Mouse (Mus musculus) kidney, embryonic 14.5 days (tissue): ENCODE results near the gene Acbd6. TPM values are rescaled to one million over a fixed set of nuclear protein-coding genes. Genes with fewer than 3 reads are reported as not detected.

Source experiments
- ATAC-seq: fragments of 200-750 bp; cut with Nextera tagmentation; 2 replicates; pipeline ENCODE4 v1.8.0; 2017; ENCODE audit warnings: moderate number of reproducible peaks, mild to moderate bottlenecking, moderate TSS enrichment, moderate library complexity; ENCODE audit not compliant: low FRiP score, low TSS enrichment
- H3K27ac ChIP-seq: fragments of 300-500 bp; sonication (generic); 2 replicates; pipeline ENCODE4 v1.5.1; 2014; ENCODE audit warnings: low read depth, mild to moderate bottlenecking, low read length, moderate library complexity, mixed read lengths
- H3K27me3 ChIP-seq: fragments of 300-500 bp; sonication (generic); 2 replicates; pipeline ENCODE4 v1.6.1; 2014; ENCODE audit warnings: mild to moderate bottlenecking, low read length; ENCODE audit not compliant: control insufficient read depth, insufficient read depth
- H3K36me3 ChIP-seq: fragments of 300-500 bp; sonication (generic); 2 replicates; pipeline ENCODE4 v1.6.1; 2014; ENCODE audit warnings: low read length, mixed read lengths; ENCODE audit not compliant: control insufficient read depth, insufficient read depth
- H3K4me1 ChIP-seq: fragments of 300-500 bp; sonication (generic); 2 replicates; pipeline ENCODE4 v1.6.1; 2014; ENCODE audit warnings: low read length, mixed read lengths; ENCODE audit not compliant: control insufficient read depth, insufficient read depth
- H3K4me2 ChIP-seq: fragments of 300-500 bp; sonication (generic); replicated peaks from 2 replicates; pipeline ENCODE4 v1.6.1; 2014; ENCODE audit warnings: low read depth, mild to moderate bottlenecking, low read length
- H3K4me3 ChIP-seq: fragments of 300-500 bp; sonication (generic); 2 replicates; pipeline ENCODE4 v1.5.1; 2014; ENCODE audit warnings: mild to moderate bottlenecking, low read length
- H3K9ac ChIP-seq: fragments of 300-500 bp; sonication (generic); 2 replicates; pipeline ENCODE4 v1.6.1; 2014; ENCODE audit warnings: low read depth, mild to moderate bottlenecking, low read length, moderate library complexity
- H3K9me3 ChIP-seq: fragments of 300-500 bp; sonication (generic); 2 replicates; pipeline ENCODE4 v1.6.1; 2016; ENCODE audit warnings: low read length; ENCODE audit not compliant: control insufficient read depth
- WGBS: fragments of 180-500 bp; shearing (Covaris S2); extraction: QIAGEN DNeasy Blood & Tissue Kit; methylation state at CpG from one replicate; pipeline ENCODE4 v1.1.7; 2014; 5-methylcytosine and 5-hydroxymethylcytosine counted together
- polyA plus RNA-seq: library from polyadenylated mRNA; unstranded; fragments of >200 nt; fragmentation: Nextera tagmentation; extraction: Ambion mirVana; gene quantifications from 2 replicates; pipeline ENCODE4 v1.2.1, GENCODE M21; 2014

Gene Acbd6
- polyA plus RNA-seq, 1 experiment from 2014 or later = 80.7 TPM

DNA sequence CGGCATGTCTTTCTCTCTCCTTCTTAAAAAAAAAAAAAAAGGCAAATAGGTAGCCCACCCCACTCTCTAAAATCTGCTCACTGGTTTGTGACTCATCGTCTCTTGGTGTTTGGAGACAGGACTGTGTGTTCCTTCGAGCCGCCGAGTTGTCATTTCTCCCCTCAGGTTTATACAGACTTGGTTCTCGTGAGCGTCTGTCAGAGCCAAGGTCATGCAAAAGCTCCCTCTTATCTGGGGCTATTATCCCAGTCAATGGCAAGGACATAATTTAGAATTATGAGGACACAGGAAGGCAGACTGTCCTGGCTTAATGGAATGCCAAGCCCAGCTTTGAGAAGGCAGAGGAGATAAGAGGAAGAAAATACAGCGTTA lies 30.1 kb upstream of the Acbd6 start:
- Histone ChIP-seq H3K4me2 (no peak overlapping the region), H3K4me3 (no peak overlapping the region), H3K27ac (no peak overlapping the region), H3K9me3 (no peaks in the 10 kb centered on the region), H3K27me3 (no peaks in the 10 kb centered on the region), H3K4me1 (peaks cover 13% of the 10 kb centered on the region), H3K9ac (no peak overlapping the region), H3K36me3 (no peaks in the 10 kb centered on the region)
- 5% methylated on average over 8 of the region's 8 CpGs for WGBS
- no peak for ATAC-seq

DNA sequence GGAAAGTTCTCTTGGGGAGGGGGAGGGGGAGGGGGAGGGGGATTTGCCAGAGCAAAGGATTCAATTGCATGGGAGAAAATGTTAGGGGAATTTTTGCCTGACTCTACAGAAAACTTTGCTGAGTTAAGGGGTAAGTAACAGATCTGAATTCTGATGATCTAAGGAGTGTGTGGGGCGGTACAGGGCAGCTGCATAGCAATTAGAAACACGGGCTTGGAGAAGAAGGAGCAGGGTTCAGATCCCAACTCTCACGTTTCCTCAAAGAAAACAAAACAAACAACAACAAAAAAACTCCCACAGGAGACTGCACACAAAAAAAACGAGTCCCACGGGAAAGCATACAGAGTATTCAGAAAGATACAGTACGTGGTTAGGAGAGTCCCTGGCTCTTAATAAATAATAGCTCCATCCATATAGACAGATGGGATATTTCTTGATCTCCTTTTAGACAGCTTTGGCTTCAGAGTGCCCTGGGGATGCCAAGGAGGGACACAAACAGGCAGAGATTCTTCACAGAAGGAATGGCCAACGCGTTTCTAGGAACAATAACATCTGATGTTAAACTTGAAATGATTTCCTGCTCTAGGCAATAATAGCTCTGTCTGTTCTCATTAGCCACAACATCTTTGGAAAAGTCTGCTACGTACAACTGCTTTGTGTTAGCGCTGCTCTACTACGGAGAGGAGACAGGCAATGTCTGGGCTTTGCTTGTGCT lies 29.4 kb upstream of the Acbd6 start:
- Histone ChIP-seq H3K4me1 (peaks cover 13% of the 10 kb centered on the region), H3K36me3 (no peaks in the 10 kb centered on the region), H3K9ac (no peak overlapping the region), H3K27me3 (no peaks in the 10 kb centered on the region), H3K4me3 (no peak overlapping the region), H3K9me3 (no peaks in the 10 kb centered on the region), H3K27ac (no peak overlapping the region), H3K4me2 (no peak overlapping the region)
- WGBS = 30% methylated on average over 11 of the region's 11 CpGs
- no peak for ATAC-seq

DNA sequence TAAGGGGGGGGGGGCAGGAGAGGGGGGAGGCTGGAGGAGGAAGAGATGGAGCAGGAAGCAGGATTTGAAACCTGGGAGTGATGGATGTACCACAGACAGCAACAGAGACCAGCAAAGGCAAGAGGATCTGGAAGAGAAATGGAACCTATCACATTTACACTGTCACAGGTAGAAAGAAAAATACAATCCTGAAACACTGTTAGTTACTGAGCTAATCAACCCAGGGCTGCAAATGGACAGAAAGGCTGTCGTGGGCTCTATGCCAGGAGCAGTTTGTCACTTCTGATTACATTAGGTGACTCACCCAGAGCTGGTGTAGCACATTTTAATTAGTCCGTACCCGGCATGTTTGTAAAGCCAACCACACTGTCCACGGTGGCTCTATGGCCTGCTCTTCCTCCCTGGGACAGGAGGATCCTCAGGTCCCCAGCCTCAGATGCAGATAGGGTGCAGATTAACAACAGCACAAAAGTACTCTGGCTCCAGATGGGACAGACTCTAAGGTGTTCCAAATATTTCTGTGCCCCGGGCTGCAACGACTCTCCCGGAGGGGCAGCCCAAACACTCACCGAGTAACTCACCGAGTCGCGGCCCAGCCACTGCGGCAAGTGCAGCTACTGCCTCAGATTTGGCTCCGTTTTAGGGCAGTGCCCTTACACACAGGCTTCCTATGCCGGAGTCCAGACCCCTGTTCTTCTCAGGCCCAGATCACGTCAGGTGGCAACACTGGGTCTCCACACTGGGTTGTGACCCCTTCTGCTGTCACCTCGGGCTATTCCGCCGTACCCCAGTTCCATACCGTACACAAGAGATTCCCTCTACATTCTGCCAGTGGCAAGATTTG lies 28.6 kb upstream of the Acbd6 start:
- peaks cover 13% of the 10 kb centered on the region for H3K4me1 ChIP-seq
- H3K27ac ChIP-seq = no peak overlapping the region
- H3K27me3 ChIP-seq = no peaks in the 10 kb centered on the region
- H3K9ac ChIP-seq = no peak overlapping the region
- H3K36me3 ChIP-seq = no peaks in the 10 kb centered on the region
- 79% methylated on average over 19 of the region's 19 CpGs for WGBS
- H3K4me2 ChIP-seq = no peak overlapping the region
- H3K9me3 ChIP-seq = no peaks in the 10 kb centered on the region
- ATAC-seq = no peak
- no peak overlapping the region for H3K4me3 ChIP-seq

DNA sequence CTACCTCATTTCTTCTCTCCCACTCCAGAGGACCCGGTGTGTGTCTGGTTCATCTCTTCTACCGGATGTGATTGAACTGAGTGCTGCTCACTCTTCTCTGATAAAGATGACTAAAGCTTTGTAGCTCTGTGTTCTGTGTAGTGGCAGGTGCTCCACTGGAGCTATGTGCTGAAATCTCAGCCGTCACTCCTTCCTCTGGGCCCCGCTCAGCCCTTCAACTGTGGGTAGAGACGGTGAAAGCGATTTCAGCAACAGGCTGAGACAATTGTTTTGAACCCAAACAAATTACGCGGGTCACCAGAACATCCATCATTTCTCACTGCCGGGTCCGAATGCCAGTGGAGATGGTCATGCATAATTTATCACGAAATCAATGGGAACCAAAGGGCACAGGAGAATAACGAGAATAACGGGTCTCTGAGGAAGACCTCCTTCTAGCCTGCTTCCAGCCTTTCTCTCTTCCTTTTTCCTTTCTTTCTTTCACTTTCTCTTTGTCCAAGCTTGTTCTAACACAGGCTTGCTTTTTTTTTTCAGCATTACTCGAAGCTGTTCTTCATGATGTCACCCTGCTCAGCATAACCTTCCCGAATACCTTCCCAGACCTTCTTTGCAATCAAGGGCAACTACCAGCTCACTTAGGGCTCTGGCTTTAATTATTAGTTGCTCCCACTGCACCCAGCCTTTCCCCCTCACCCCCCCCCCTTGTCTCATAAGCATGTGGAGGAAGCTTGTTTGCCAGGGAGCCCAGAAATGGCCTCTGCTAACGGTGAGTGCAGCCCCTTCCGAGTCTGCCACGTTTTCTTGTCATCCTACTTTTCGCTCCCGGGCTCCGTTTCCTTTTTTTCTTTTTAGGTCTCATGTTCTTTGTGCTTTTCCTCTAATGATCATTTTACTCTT lies 27.1 kb upstream of the Acbd6 start:
- no peak for ATAC-seq

DNA sequence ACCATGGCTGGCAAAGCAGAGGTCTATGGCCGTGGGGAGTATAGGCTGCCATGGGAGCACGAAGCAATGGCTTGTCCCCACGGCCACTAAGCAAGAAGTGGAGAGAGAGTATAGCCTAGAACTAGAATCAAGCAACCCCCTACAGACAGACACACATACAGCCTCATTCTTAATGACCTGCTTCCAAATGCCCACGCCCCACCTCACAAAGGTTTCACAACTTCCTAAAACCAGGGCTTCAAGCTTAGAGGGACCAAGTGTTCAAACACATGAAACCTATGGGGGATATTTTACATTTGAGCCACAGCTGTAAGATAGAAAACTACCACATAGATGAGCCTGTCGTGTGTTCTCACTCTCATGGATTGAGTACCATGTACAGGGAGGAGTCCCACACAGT lies 25.5 kb upstream of the Acbd6 start:
- 90% methylated on average over 5 of the region's 5 CpGs for WGBS
- H3K4me1 ChIP-seq = peaks cover 13% of the 10 kb centered on the region; the same call in 1 of the 2 replicates

More for the DNA sequence above, 27.1 kb upstream of the Acbd6 start:
- WGBS = 59% methylated on average over 21 of the region's 21 CpGs
- Histone ChIP-seq H3K9ac (no peak overlapping the region), H3K27ac (no peak overlapping the region), H3K36me3 (no peaks in the 10 kb centered on the region), H3K9me3 (no peaks in the 10 kb centered on the region), H3K27me3 (no peaks in the 10 kb centered on the region), H3K4me1 (peaks cover 13% of the 10 kb centered on the region), H3K4me3 (no peak overlapping the region), H3K4me2 (no peak overlapping the region)

DNA sequence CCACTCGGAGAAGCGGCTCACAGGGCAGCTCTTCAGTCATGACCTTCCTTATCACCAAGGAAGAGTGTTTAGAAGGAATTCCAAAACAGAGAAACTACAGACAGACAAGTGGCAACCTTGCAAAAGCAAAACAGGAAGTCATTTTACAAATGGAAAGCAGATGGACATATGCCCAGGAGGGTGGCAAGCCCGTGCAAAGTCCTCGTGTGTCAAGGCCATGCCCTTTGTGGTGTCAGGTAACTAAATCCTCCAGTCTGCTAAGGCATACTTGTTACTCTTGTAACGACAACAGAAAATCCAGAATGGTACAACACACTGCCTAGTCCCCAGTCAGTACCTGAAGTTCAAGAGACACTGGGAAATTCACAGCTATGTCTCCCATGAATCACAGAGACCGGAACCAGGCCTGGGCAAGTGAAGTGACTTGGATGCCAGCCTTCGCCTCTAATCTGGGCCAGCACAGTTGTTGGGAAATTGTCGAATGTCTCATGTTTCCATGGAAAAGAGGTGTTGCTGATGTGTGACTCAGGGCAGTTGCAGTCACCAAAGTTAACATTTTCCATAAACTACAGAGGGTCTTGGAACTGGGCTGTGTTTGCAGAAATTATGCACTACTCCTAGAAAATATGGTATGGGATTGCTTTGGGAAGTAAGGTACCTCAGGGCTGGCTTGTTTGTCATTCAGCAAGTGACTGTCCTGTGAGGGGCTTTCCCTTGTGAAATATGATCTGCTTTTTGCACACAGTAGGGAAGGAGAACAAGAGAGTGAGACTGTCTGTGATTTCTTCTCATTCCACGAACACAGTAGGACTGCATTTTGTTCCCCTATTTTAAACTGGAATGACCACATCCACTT lies 24.9 kb upstream of the Acbd6 start:
- Histone ChIP-seq H3K4me1 (peaks cover 7% of the 10 kb centered on the region; the same call in 1 of the 2 replicates), H3K27me3 (no peaks in the 10 kb centered on the region), H3K4me3 (no peak overlapping the region), H3K9ac (no peak overlapping the region), H3K27ac (no peak overlapping the region), H3K36me3 (no peaks in the 10 kb centered on the region), H3K9me3 (no peaks in the 10 kb centered on the region), H3K4me2 (no peak overlapping the region)
- 54% methylated on average over 9 of the region's 9 CpGs for WGBS
- no peak for ATAC-seq

More for the DNA sequence above, 25.5 kb upstream of the Acbd6 start:
- no peaks in the 10 kb centered on the region for H3K36me3 ChIP-seq
- no peak overlapping the region for H3K9ac ChIP-seq
- no peak overlapping the region for H3K4me3 ChIP-seq
- H3K27ac ChIP-seq = no peak overlapping the region
- no peaks in the 10 kb centered on the region for H3K27me3 ChIP-seq
- no peak for ATAC-seq
- H3K4me2 ChIP-seq = no peak overlapping the region
- H3K9me3 ChIP-seq = no peaks in the 10 kb centered on the region

DNA sequence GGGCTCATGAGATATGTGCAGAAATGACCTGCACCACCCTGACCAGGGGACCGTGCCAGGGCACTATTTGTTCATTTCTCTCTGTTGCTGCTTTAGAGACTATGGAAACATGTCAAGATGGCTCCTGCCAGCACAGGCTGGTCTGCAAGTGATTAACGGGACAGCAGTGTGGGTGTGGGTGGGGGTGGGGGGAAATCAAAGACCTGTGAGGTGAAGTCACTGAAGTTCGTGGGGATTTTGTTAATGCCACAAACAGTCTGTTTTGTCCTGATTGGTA lies 24.3 kb upstream of the Acbd6 start:
- Histone ChIP-seq H3K4me1 (0 out of 2 replicates have a peak, but pooled peaks cover 2% of the 10 kb centered on the region), H3K27ac (no peak overlapping the region), H3K4me2 (no peak overlapping the region), H3K9ac (no peak overlapping the region), H3K27me3 (no peaks in the 10 kb centered on the region), H3K4me3 (no peak overlapping the region), H3K9me3 (no peaks in the 10 kb centered on the region), H3K36me3 (no peaks in the 10 kb centered on the region)
- no peak for ATAC-seq
- 67% methylated on average over 3 of the region's 3 CpGs for WGBS

DNA sequence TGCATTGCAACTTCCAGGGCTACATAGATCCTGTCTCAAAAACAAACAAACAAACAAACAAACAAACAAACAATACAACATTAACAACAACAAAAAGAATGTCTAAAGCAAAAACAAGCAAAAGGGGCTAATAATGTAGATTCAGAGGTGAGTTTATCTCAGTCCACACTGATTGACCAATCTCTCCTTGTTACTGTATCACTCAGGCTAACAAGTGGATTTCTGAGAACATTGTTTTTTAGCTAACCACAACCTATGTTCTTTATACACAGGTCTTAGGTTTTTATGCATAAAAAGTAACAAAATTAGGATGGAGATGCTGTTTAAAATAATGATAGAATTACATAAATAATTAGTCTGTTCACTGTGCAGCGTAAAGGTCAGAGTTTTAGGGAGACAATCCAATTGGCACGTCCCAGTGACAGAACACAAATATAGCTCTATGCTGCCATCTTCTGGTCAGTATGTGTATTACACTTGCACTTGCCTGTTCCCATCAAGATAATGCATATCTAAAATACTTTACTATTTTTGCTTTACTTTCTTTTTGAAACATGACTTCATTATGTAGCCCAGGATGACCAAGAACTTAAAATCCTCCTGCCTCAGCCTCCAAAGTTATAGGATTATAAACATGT lies 20.8 kb upstream of the Acbd6 start:
- Histone ChIP-seq H3K4me3 (no peak overlapping the region), H3K27me3 (no peaks in the 10 kb centered on the region), H3K9ac (no peak overlapping the region), H3K4me2 (no peak overlapping the region), H3K9me3 (no peaks in the 10 kb centered on the region), H3K36me3 (no peaks in the 10 kb centered on the region), H3K27ac (no peak overlapping the region), H3K4me1 (no peaks in the 10 kb centered on the region)
- 10% methylated on average over 2 of the region's 2 CpGs for WGBS
- ATAC-seq = 0 out of 2 replicates have a peak, but pooled peaks have one; percentile 49
